Mouse (Mus musculus) liver, embryonic 14.5 days (tissue): Measurements from ENCODE around the gene Ubtd2.

Experiments
- CTCF ChIP-seq: IDR thresholded peaks from 2 replicates; pipeline ENCODE4 v1.5.1; 2016; ENCODE audit warnings: antibody characterized with exemption, low read depth, control low read depth
- EP300 ChIP-seq: IDR thresholded peaks from 2 replicates; pipeline ENCODE4 v1.6.1; 2016; ENCODE audit warnings: antibody characterized with exemption, low read depth

DNA sequence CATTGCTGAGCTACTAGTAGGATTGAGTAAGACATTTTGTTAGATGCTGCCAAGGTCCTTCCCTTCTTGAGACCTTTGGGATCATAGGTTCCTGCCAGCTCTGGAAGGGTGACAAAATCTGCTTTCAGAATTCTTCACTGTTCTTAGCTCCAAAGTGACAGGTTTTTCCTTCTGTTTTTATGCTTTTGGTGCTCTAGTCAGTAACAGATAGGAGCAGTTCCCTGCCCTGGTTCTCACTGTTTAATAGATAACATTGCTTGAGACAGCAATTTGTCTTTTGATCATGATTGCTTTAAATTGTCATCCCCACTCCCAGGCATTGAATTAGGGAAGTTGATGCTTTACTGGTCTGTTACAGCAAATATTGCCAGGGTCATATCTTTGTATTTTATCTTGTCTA lies 38.1 kb downstream of the Ubtd2 start:
- TF ChIP-seq CTCF (no peak), EP300 (no peak)
